Mouse (Mus musculus) lung, embryonic 15.5 days (tissue): ENCODE results near the gene Grik4. TPM values are rescaled to one million over a fixed set of nuclear protein-coding genes. Genes with fewer than 3 reads are reported as not detected.

ENCODE experiments used
- ATAC-seq: fragments of 200-750 bp; cut with Nextera tagmentation; 2 replicates; pipeline ENCODE4 v1.8.0; 2017; ENCODE audit warnings: moderate number of reproducible peaks, borderline replicate concordance; ENCODE audit not compliant: low FRiP score, low TSS enrichment; ENCODE audit errors: extremely low read depth
- H3K27ac ChIP-seq: fragments of 300-500 bp; sonication (generic); 2 replicates; pipeline ENCODE4 v1.5.1; 2015; ENCODE audit warnings: moderate library complexity, mild to moderate bottlenecking, inconsistent platforms
- H3K27me3 ChIP-seq: fragments of 300-500 bp; sonication (generic); 2 replicates; pipeline ENCODE4 v1.6.1; 2015; ENCODE audit warnings: inconsistent platforms
- H3K36me3 ChIP-seq: fragments of 300-500 bp; sonication (generic); 2 replicates; pipeline ENCODE4 v1.6.1; 2015; ENCODE audit warnings: inconsistent platforms
- H3K4me1 ChIP-seq: fragments of 300-500 bp; sonication (generic); 2 replicates; pipeline ENCODE4 v1.6.1; 2015; ENCODE audit warnings: inconsistent platforms
- H3K4me2 ChIP-seq: fragments of 300-500 bp; sonication (generic); 2 replicates; pipeline ENCODE4 v1.6.1; 2015; ENCODE audit warnings: inconsistent platforms, mild to moderate bottlenecking, moderate library complexity
- H3K4me3 ChIP-seq: fragments of 300-500 bp; sonication (generic); 2 replicates; pipeline ENCODE4 v1.5.1; 2015; ENCODE audit warnings: mild to moderate bottlenecking, inconsistent platforms
- H3K9ac ChIP-seq: fragments of 300-500 bp; sonication (generic); 2 replicates; pipeline ENCODE4 v1.6.1; 2015; ENCODE audit warnings: inconsistent platforms
- H3K9me3 ChIP-seq: fragments of 300-500 bp; sonication (generic); 2 replicates; pipeline ENCODE4 v1.6.1; 2016; ENCODE audit warnings: inconsistent platforms
- WGBS: fragments of 180-500 bp; shearing (Covaris S2); methylation state at CpG from one replicate; pipeline ENCODE4 v1.1.7; 2015; 5-methylcytosine and 5-hydroxymethylcytosine counted together
- microRNA-seq: library from miRNA; unstranded; fragments of <30 nt; microRNA quantifications from one replicate; pipeline ENCODE4, GENCODE M21; 2016
- polyA plus RNA-seq: library from polyadenylated mRNA; unstranded; fragments of >200 nt; fragmentation: Nextera tagmentation; extraction: Ambion mirVana; gene quantifications from 2 replicates; pipeline ENCODE4 v1.2.1, GENCODE M21; 2015

The Grik4 gene
- polyA plus RNA-seq, 1 experiment from 2014 or later: 3.1 TPM

DNA sequence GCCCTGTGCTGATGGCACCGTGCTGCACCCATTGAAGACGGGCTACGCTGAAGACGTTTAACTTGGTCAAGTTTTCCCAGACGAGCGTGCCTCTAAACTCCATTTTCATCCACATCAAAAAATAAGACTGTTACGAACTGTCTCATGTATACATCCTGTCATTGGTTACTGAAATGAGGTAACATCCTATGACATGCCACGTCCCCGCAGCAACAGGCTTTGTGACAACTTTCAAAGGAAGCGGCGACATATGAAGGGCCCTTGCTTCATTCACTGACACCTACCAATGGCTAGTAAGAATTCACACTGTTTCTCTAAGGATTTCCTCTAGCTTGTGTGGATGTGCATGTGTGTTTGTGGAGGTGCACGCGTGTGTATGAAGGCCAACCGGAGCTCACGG, 475.0 kb downstream of the Grik4 start:
- Histone ChIP-seq H3K4me1 (peaks cover 48% of the 10 kb centered on the region), H3K4me2 (no peak overlapping the region), H3K27me3 (no peaks in the 10 kb centered on the region), H3K9ac (no peak overlapping the region), H3K27ac (no peak overlapping the region), H3K4me3 (no peak overlapping the region), H3K36me3 (no peaks in the 10 kb centered on the region), H3K9me3 (no peaks in the 10 kb centered on the region)
- no peak for ATAC-seq
- 91% methylated on average over 15 of the region's 15 CpGs for WGBS

DNA sequence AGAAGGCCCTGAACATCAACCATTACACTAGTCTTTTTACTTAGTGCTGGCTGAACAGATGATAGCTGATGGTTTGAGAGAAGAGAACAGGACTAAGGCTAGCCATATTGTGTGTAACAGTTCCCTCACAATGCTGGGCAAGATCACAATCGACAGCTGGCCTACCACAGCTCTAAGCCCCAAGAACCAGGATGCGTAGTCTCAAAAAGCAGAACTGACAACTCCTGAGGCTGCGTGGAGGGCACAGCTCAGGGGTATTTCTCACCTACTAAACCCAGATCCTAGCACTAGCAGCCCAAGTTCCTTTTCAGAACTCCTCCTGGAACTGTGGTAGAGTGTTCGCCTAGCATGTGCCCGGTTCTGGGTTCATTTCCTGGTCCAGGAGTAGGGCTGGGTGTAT, 475.9 kb downstream of the Grik4 start:
- Histone ChIP-seq H3K4me3 (no peak overlapping the region), H3K27me3 (no peaks in the 10 kb centered on the region), H3K9me3 (no peaks in the 10 kb centered on the region), H3K36me3 (no peaks in the 10 kb centered on the region), H3K27ac (no peak overlapping the region), H3K4me1 (peaks cover 56% of the 10 kb centered on the region), H3K4me2 (no peak overlapping the region), H3K9ac (no peak overlapping the region)
- 92% methylated on average over 5 of the region's 5 CpGs for WGBS
- ATAC-seq: no peak

Small RNA genes within 50 kb of the gene (microRNA-seq; reads per million reads assigned to microRNA genes)
- gene Gm27509: not detected

Other genes starting within 250 kb of the Grik4 start
- 12.5 and 14.3 TPM in 2 replicates for gene Arhgef12, start 162.7 kb upstream of the Grik4 start, polyA plus RNA-seq
- 3.7 and 4.0 TPM in 2 replicates for gene Tmem136, start 172.1 kb upstream of the Grik4 start, polyA plus RNA-seq